In the genomic region with DNA sequence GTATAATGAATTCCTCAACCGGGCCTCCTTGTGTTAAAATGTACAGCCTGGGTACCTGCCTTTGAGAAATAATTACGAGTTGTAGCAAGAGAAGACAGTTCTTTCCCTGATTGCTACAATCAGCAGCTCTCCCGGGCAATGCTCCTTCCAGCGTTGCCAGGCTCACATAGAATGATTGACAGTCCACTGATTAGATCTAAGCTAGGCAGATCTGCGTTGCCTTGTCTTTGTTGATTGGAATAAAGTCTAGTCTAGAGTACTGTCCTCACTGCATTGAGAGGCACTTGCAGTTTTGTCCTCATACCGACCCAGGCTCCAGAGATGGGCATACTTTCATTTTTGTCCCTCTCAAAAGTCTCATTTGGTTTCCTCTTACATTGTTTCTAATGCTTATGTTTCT, we compare ENCODE assay signal across 15 mouse cellular contexts.
DNase-seq lines count a peak whose midpoint lies in the region; ATAC-seq lines count a peak whose summit lies in the region.
"Had no signal": no experiment of that assay in that cellular context is flagged by ENCODE, and none has a peak within 500 bp of the region (broad histone marks: within the 10 kb centered on the region; RNA-seq: fewer than 3 reads in every experiment).

No protein-coding gene starts in this region.

- DNase-seq in heart, postnatal 36 days = no peak
- peak; percentile 15 for DNase-seq in retina, embryonic 14.5 days (ENCODE audit: low spot score)
- no peak for DNase-seq in kidney, postnatal 10 days
- no peak for DNase-seq in spleen, adult 12 weeks (ENCODE audit: low spot score)
- DNase-seq: adrenal gland, postnatal 36 days; gastrocnemius, postnatal 36 days; heart, postnatal 14 days; layer of hippocampus, postnatal 36 days; thymus, postnatal 36 days had no signal

- H3K36me3 ChIP-seq in heart, embryonic 13.5 days = no peaks in the 10 kb centered on the region
- no peaks in the 10 kb centered on the region for H3K36me3 ChIP-seq in midbrain, embryonic 12.5 days
- H3K36me3 ChIP-seq in midbrain, embryonic 15.5 days (replicated peaks) = no peaks in the 10 kb centered on the region
- H3K36me3 ChIP-seq: neural tube, embryonic 15.5 days had no signal

- 31% methylated on average over 6 of the region's 6 CpGs for WGBS in heart, embryonic 13.5 days
- WGBS in midbrain, embryonic 12.5 days = 50% methylated on average over 6 of the region's 6 CpGs
- WGBS in midbrain, embryonic 15.5 days = 45% methylated on average over 6 of the region's 6 CpGs

- no peak overlapping the region for H3K27ac ChIP-seq in heart, embryonic 13.5 days (replicated peaks)
- no peak overlapping the region for H3K27ac ChIP-seq in midbrain, embryonic 12.5 days (replicated peaks)
- no peak overlapping the region for H3K27ac ChIP-seq in midbrain, embryonic 15.5 days
- H3K27ac ChIP-seq: neural tube, embryonic 15.5 days had no signal

- H3K4me1 ChIP-seq in heart, embryonic 13.5 days = peaks cover 3% of the 10 kb centered on the region; the same call in 1 of the 2 replicates
- H3K4me1 ChIP-seq in midbrain, embryonic 12.5 days = no peaks in the 10 kb centered on the region
- peaks cover 3% of the 10 kb centered on the region; the same call in 1 of the 2 replicates for H3K4me1 ChIP-seq in midbrain, embryonic 15.5 days
- H3K4me1 ChIP-seq: neural tube, embryonic 15.5 days had no signal

- H3K9ac ChIP-seq in heart, embryonic 13.5 days = no peak overlapping the region
- no peak overlapping the region for H3K9ac ChIP-seq in midbrain, embryonic 12.5 days (replicated peaks)
- no peak overlapping the region for H3K9ac ChIP-seq in midbrain, embryonic 15.5 days
- H3K9ac ChIP-seq: neural tube, embryonic 15.5 days had no signal

- H3K9me3 ChIP-seq in heart, embryonic 13.5 days = no peaks in the 10 kb centered on the region
- no peaks in the 10 kb centered on the region for H3K9me3 ChIP-seq in midbrain, embryonic 12.5 days
- H3K9me3 ChIP-seq in midbrain, embryonic 15.5 days = no peaks in the 10 kb centered on the region
- H3K9me3 ChIP-seq: neural tube, embryonic 15.5 days had no signal

- ATAC-seq in heart, embryonic 13.5 days (ENCODE audit: extremely low read depth, insufficient number of reproducible peaks, low FRiP score, low TSS enrichment) = no peak
- peak; percentile 56; the same call in 1 of the 2 replicates for ATAC-seq in midbrain, embryonic 12.5 days (ENCODE audit: low FRiP score, low read depth)
- no peak for ATAC-seq in midbrain, embryonic 15.5 days (replicated peaks)
- 0 out of 2 replicates have a peak, but pooled peaks have one; percentile 32 for ATAC-seq in common myeloid progenitor, adult 5-6 weeks (replicated peaks; ENCODE audit: low read depth, poor library complexity, severe bottlenecking)
- ATAC-seq: CD4-positive, CD25-positive, alpha-beta regulatory T cell, adult 4 months had no signal

- peak overlapping the region; percentile 49 for H3K4me2 ChIP-seq in heart, embryonic 13.5 days
- H3K4me2 ChIP-seq in midbrain, embryonic 12.5 days (replicated peaks) = no peak overlapping the region
- no peak overlapping the region for H3K4me2 ChIP-seq in midbrain, embryonic 15.5 days
- H3K4me2 ChIP-seq: neural tube, embryonic 15.5 days had no signal

- intact Hi-C loops in heart, postnatal 36 days (cut with DNase I) = no loop called here

- H3K27me3 ChIP-seq in heart, embryonic 13.5 days (replicated peaks) = no peaks in the 10 kb centered on the region
- H3K27me3 ChIP-seq in midbrain, embryonic 12.5 days = no peaks in the 10 kb centered on the region
- no peaks in the 10 kb centered on the region for H3K27me3 ChIP-seq in midbrain, embryonic 15.5 days (replicated peaks)
- H3K27me3 ChIP-seq: neural tube, embryonic 15.5 days had no signal

- H3K4me3 ChIP-seq in heart, embryonic 13.5 days = peak overlapping the region; percentile 9
- H3K4me3 ChIP-seq in midbrain, embryonic 12.5 days = no peak overlapping the region
- no peak overlapping the region for H3K4me3 ChIP-seq in midbrain, embryonic 15.5 days
- H3K4me3 ChIP-seq: neural tube, embryonic 15.5 days had no signal

Comparison
In these comparisons a context has a peak if more than half of its experiments do, and no peak if none do; other contexts are left out.
1. ATAC-seq: peak in midbrain, embryonic 12.5 days (single experiment) and common myeloid progenitor, adult 5-6 weeks (single experiment); none in heart, embryonic 13.5 days (single experiment) and midbrain, embryonic 15.5 days (single experiment).